Mouse (Mus musculus): ENCODE data around the gene Slc3a2. TPM values are rescaled to one million over a fixed set of nuclear protein-coding genes. Genes with fewer than 3 reads are reported as not detected.
"Not testable (repeated sequence)": the region's sequence is repeated elsewhere in the genome, so short reads cannot be mapped to it uniquely, and the experiment has no call there.

Slc3a2 gene
- polyA plus RNA-seq, 1 experiment from 2014 or later = 128 TPM

- H3K4me2 ChIP-seq (replicated peaks) = peak overlapping the region; percentile 88
- peaks cover 73% of the 10 kb centered on the region for H3K36me3 ChIP-seq
- WGBS = 15% methylated on average over 14 of the region's 14 CpGs
Observed at GRCm38 (mm10) chr19:8742176-8742575, 19.0 kb upstream of the Slc3a2 start.

GRCm38 (mm10) chr19:8741243-8741869, 18.2 kb upstream of the Slc3a2 start, which contains the start of gene Stx5a:
Gene Stx5a (plus strand): TSS chr19:8741413.
- peak; percentile 98 for ATAC-seq (ENCODE audit: insufficient number of reproducible peaks, low FRiP score, low TSS enrichment, low read depth)
- Histone ChIP-seq H3K4me1 (peaks cover 22% of the 10 kb centered on the region), H3K9ac (peak within 1 kb of the TSS; percentile 80), H3K9me3 (replicated peaks) (no peaks in the 10 kb centered on the region), H3K4me3 (replicated peaks) (peak within 1 kb of the TSS; percentile 66), H3K27me3 (no peaks in the 10 kb centered on the region), H3K4me2 (replicated peaks) (peak within 1 kb of the TSS; percentile 88), H3K27ac (replicated peaks) (peak within 1 kb of the TSS; percentile 99), H3K36me3 (peaks cover 67% of the 10 kb centered on the region)
- WGBS = 0% methylated on average over 36 of the region's 36 CpGs

More at GRCm38 (mm10) chr19:8742176-8742575, 19.0 kb upstream of the Slc3a2 start:
- H3K4me3 ChIP-seq (replicated peaks) = peak overlapping the region; percentile 66
- H3K27me3 ChIP-seq = no peaks in the 10 kb centered on the region
- no peaks in the 10 kb centered on the region for H3K9me3 ChIP-seq (replicated peaks)
- peaks cover 22% of the 10 kb centered on the region for H3K4me1 ChIP-seq
- H3K9ac ChIP-seq = peak overlapping the region; percentile 80
- H3K27ac ChIP-seq (replicated peaks) = peak overlapping the region; percentile 99
- ATAC-seq (ENCODE audit: insufficient number of reproducible peaks, low FRiP score, low TSS enrichment, low read depth) = no peak

GRCm38 (mm10) chr19:8740603-8741002, 17.4 kb upstream of the Slc3a2 start, which contains the start of gene 1700092M07Rik:
Gene 1700092M07Rik (plus strand): TSS chr19:8740718.
- WGBS = 66% methylated on average over 14 of the region's 14 CpGs
- Histone ChIP-seq H3K27ac (replicated peaks) (peak within 1 kb of the TSS; percentile 99), H3K4me1 (peaks cover 22% of the 10 kb centered on the region), H3K4me3 (replicated peaks) (peak within 1 kb of the TSS; percentile 66), H3K36me3 (peaks cover 59% of the 10 kb centered on the region), H3K4me2 (replicated peaks) (peak within 1 kb of the TSS; percentile 88), H3K9me3 (replicated peaks) (no peaks in the 10 kb centered on the region), H3K9ac (peak within 1 kb of the TSS; percentile 80), H3K27me3 (no peaks in the 10 kb centered on the region)
- no peak for ATAC-seq (ENCODE audit: insufficient number of reproducible peaks, low FRiP score, low TSS enrichment, low read depth)

- Histone ChIP-seq H3K4me1 (peaks cover 29% of the 10 kb centered on the region), H3K27ac (replicated peaks) (no peak overlapping the region), H3K9ac (no peak overlapping the region), H3K4me2 (replicated peaks) (no peak overlapping the region), H3K27me3 (no peaks in the 10 kb centered on the region), H3K9me3 (replicated peaks) (no peaks in the 10 kb centered on the region), H3K4me3 (replicated peaks) (no peak overlapping the region), H3K36me3 (peaks cover 50% of the 10 kb centered on the region)
- no peak for ATAC-seq (ENCODE audit: insufficient number of reproducible peaks, low FRiP score, low TSS enrichment, low read depth)
- WGBS = 87% methylated on average over 6 of the region's 6 CpGs
Observed at GRCm38 (mm10) chr19:8739646-8740045, 16.5 kb upstream of the Slc3a2 start.

GRCm38 (mm10) chr19:8738911-8739310, 15.7 kb upstream of the Slc3a2 start:
- no peak overlapping the region for H3K27ac ChIP-seq (replicated peaks)
- no peaks in the 10 kb centered on the region for H3K9me3 ChIP-seq (replicated peaks)
- no peak overlapping the region for H3K9ac ChIP-seq
- peaks cover 43% of the 10 kb centered on the region for H3K36me3 ChIP-seq
- 92% methylated on average over 7 of the region's 7 CpGs for WGBS
- no peak for ATAC-seq (ENCODE audit: insufficient number of reproducible peaks, low FRiP score, low TSS enrichment, low read depth)
- H3K4me1 ChIP-seq = peaks cover 29% of the 10 kb centered on the region
- H3K4me3 ChIP-seq (replicated peaks) = no peak overlapping the region
- H3K27me3 ChIP-seq = no peaks in the 10 kb centered on the region
- H3K4me2 ChIP-seq (replicated peaks) = no peak overlapping the region

- peaks cover 15% of the 10 kb centered on the region for H3K4me1 ChIP-seq
Observed at GRCm38 (mm10) chr19:8736160-8736467, 12.9 kb upstream of the Slc3a2 start.

GRCm38 (mm10) chr19:8735389-8736159, 12.4 kb upstream of the Slc3a2 start, which contains the start of gene Wdr74:
Gene Wdr74 (plus strand): TSS chr19:8735827.
- Histone ChIP-seq H3K4me3 (replicated peaks) (peak within 1 kb of the TSS; percentile 90), H3K9ac (peak within 1 kb of the TSS; percentile 79), H3K4me2 (replicated peaks) (peak within 1 kb of the TSS; percentile 86), H3K27ac (replicated peaks) (peak within 1 kb of the TSS; percentile 77), H3K9me3 (replicated peaks) (no peaks in the 10 kb centered on the region), H3K27me3 (no peaks in the 10 kb centered on the region), H3K36me3 (peaks cover 29% of the 10 kb centered on the region), H3K4me1 (peaks cover 9% of the 10 kb centered on the region)
- ATAC-seq (ENCODE audit: insufficient number of reproducible peaks, low FRiP score, low TSS enrichment, low read depth) = peak; percentile 90
- under 1% methylated on average over 32 of the region's 32 CpGs for WGBS

More at GRCm38 (mm10) chr19:8736160-8736467, 12.9 kb upstream of the Slc3a2 start:
- Histone ChIP-seq H3K9ac (peak overlapping the region; percentile 79), H3K4me2 (replicated peaks) (peak overlapping the region; percentile 86), H3K36me3 (peaks cover 30% of the 10 kb centered on the region), H3K9me3 (replicated peaks) (no peaks in the 10 kb centered on the region), H3K4me3 (replicated peaks) (peak overlapping the region; percentile 90), H3K27me3 (no peaks in the 10 kb centered on the region), H3K27ac (replicated peaks) (peak overlapping the region; percentile 77)
- no peak for ATAC-seq (ENCODE audit: insufficient number of reproducible peaks, low FRiP score, low TSS enrichment, low read depth)
- WGBS = 2% methylated on average over 11 of the region's 11 CpGs

- H3K27me3 ChIP-seq = no peaks in the 10 kb centered on the region
- 67% methylated on average over 3 of the region's 3 CpGs for WGBS
- H3K4me3 ChIP-seq (replicated peaks) = no peak overlapping the region
- H3K4me1 ChIP-seq = peaks cover 7% of the 10 kb centered on the region
- H3K9me3 ChIP-seq (replicated peaks) = no peaks in the 10 kb centered on the region
- no peak overlapping the region for H3K27ac ChIP-seq (replicated peaks)
- no peak overlapping the region for H3K4me2 ChIP-seq (replicated peaks)
- H3K9ac ChIP-seq = no peak overlapping the region
- H3K36me3 ChIP-seq = peaks cover 17% of the 10 kb centered on the region
- ATAC-seq (ENCODE audit: insufficient number of reproducible peaks, low FRiP score, low TSS enrichment, low read depth) = no peak
Observed at GRCm38 (mm10) chr19:8734334-8734733, 11.2 kb upstream of the Slc3a2 start.

- not testable (repeated sequence) for H3K9ac ChIP-seq; H3K4me2 ChIP-seq (replicated peaks); H3K4me3 ChIP-seq (replicated peaks); H3K27me3 ChIP-seq; ATAC-seq (ENCODE audit: insufficient number of reproducible peaks, low FRiP score, low TSS enrichment, low read depth); H3K27ac ChIP-seq (replicated peaks); H3K9me3 ChIP-seq (replicated peaks)
- 50% methylated on average over 3 of the region's 3 CpGs for WGBS
- Histone ChIP-seq H3K4me1 (peaks cover 15% of the 10 kb centered on the region), H3K36me3 (peaks cover 27% of the 10 kb centered on the region)
Observed at GRCm38 (mm10) chr19:8728335-8729099, 5.3 kb upstream of the Slc3a2 start.

GRCm38 (mm10) chr19:8727495-8728114, 4.4 kb upstream of the Slc3a2 start:
- Histone ChIP-seq H3K27ac (replicated peaks) (no peak overlapping the region), H3K9me3 (replicated peaks) (no peaks in the 10 kb centered on the region), H3K4me3 (replicated peaks) (no peak overlapping the region), H3K4me1 (peaks cover 15% of the 10 kb centered on the region), H3K4me2 (replicated peaks) (no peak overlapping the region), H3K27me3 (no peaks in the 10 kb centered on the region), H3K36me3 (peaks cover 27% of the 10 kb centered on the region), H3K9ac (no peak overlapping the region)
- ATAC-seq (ENCODE audit: insufficient number of reproducible peaks, low FRiP score, low TSS enrichment, low read depth) = no peak
- 16% methylated on average over 5 of the region's 5 CpGs for WGBS

Measured in embryonic facial prominence, embryonic 15.5 days (tissue).